In genomic region chr17:4864901-4865300, GRCm38 (mm10) we compare ENCODE assay signal across 16 mouse cellular contexts.
DNase-seq lines count a peak whose midpoint lies in the region; ATAC-seq lines count a peak whose summit lies in the region.
"Had no signal": no experiment of that assay in that cellular context is flagged by ENCODE, and none has a peak within 500 bp of the region (broad histone marks: within the 10 kb centered on the region; RNA-seq: fewer than 3 reads in every experiment).

No protein-coding gene starts in this region.

- H3K4me1 ChIP-seq in hindbrain, embryonic 14.5 days (replicated peaks; ENCODE audit: control insufficient read depth, insufficient read depth, low read length): peaks cover 13% of the 10 kb centered on the region
- peaks cover 12% of the 10 kb centered on the region for H3K4me1 ChIP-seq in hindbrain, embryonic 16.5 days (ENCODE audit: control insufficient read depth, insufficient read depth, low read depth, low read length)
- peaks cover 11% of the 10 kb centered on the region; the same call in 1 of the 2 replicates for H3K4me1 ChIP-seq in neural tube, embryonic 11.5 days (ENCODE audit: control insufficient read depth, insufficient read depth, low read length)
- peaks cover 23% of the 10 kb centered on the region for H3K4me1 ChIP-seq in neural tube, embryonic 13.5 days (replicated peaks)
- H3K4me1 ChIP-seq: liver, embryonic 12.5 days had no signal

- no peaks in the 10 kb centered on the region for H3K36me3 ChIP-seq in hindbrain, embryonic 14.5 days (replicated peaks; ENCODE audit: control insufficient read depth, insufficient read depth)
- H3K36me3 ChIP-seq in hindbrain, embryonic 16.5 days (ENCODE audit: control insufficient read depth, insufficient read depth, low read length): no peaks in the 10 kb centered on the region
- no peaks in the 10 kb centered on the region for H3K36me3 ChIP-seq in neural tube, embryonic 11.5 days (ENCODE audit: control insufficient read depth, insufficient read depth, low read length)
- no peaks in the 10 kb centered on the region for H3K36me3 ChIP-seq in neural tube, embryonic 13.5 days
- H3K36me3 ChIP-seq: liver, embryonic 12.5 days; lung, embryonic 15.5 days had no signal

- H3K9ac ChIP-seq in hindbrain, embryonic 14.5 days: 0 out of 2 replicates have a peak overlapping the region, but pooled peaks have one; percentile 29
- no peak overlapping the region for H3K9ac ChIP-seq in hindbrain, embryonic 16.5 days (ENCODE audit: low read depth, low read length)
- no peak overlapping the region for H3K9ac ChIP-seq in neural tube, embryonic 11.5 days (ENCODE audit: low read length)
- H3K9ac ChIP-seq in neural tube, embryonic 13.5 days: no peak overlapping the region
- H3K9ac ChIP-seq: liver, embryonic 12.5 days had no signal

- no peak for ATAC-seq in hindbrain, embryonic 14.5 days (ENCODE audit: low FRiP score)
- ATAC-seq in hindbrain, embryonic 16.5 days: no peak
- ATAC-seq in neural tube, embryonic 11.5 days (ENCODE audit: insufficient read depth, low FRiP score, low TSS enrichment): no peak
- ATAC-seq in neural tube, embryonic 13.5 days (ENCODE audit: low read depth): no peak
- no peak for ATAC-seq in inflammation-experienced regulatory T-cells, adult 6 months
- ATAC-seq in megakaryocyte-erythroid progenitor cell, adult 5-6 weeks (replicated peaks; ENCODE audit: low FRiP score, low TSS enrichment, poor library complexity, severe bottlenecking): no peak
- no peak for ATAC-seq in erythroid progenitor cell, adult 5-6 weeks (replicated peaks; ENCODE audit: low FRiP score, poor library complexity, severe bottlenecking)
- ATAC-seq: liver, embryonic 12.5 days; Patski had no signal

- H3K9me3 ChIP-seq in hindbrain, embryonic 14.5 days (ENCODE audit: control insufficient read depth, low read length): no peaks in the 10 kb centered on the region
- no peaks in the 10 kb centered on the region for H3K9me3 ChIP-seq in hindbrain, embryonic 16.5 days (ENCODE audit: control insufficient read depth, low read length)
- no peaks in the 10 kb centered on the region for H3K9me3 ChIP-seq in neural tube, embryonic 11.5 days (ENCODE audit: control insufficient read depth, low read length)
- H3K9me3 ChIP-seq in neural tube, embryonic 13.5 days: no peaks in the 10 kb centered on the region
- H3K9me3 ChIP-seq: liver, embryonic 12.5 days; lung, embryonic 15.5 days had no signal

- no peak overlapping the region for H3K4me2 ChIP-seq in hindbrain, embryonic 14.5 days (replicated peaks)
- no peak overlapping the region for H3K4me2 ChIP-seq in hindbrain, embryonic 16.5 days (ENCODE audit: low read length)
- H3K4me2 ChIP-seq in neural tube, embryonic 11.5 days (ENCODE audit: low read depth): no peak overlapping the region
- peak overlapping the region; percentile 48 for H3K4me2 ChIP-seq in neural tube, embryonic 13.5 days
- H3K4me2 ChIP-seq: heart, embryonic 11.5 days; liver, embryonic 12.5 days had no signal

- no peak overlapping the region for H3K4me3 ChIP-seq in hindbrain, embryonic 14.5 days (replicated peaks; ENCODE audit: low read length)
- no peak overlapping the region for H3K4me3 ChIP-seq in hindbrain, embryonic 16.5 days (ENCODE audit: low read length)
- H3K4me3 ChIP-seq in neural tube, embryonic 11.5 days (ENCODE audit: low read depth, low read length): no peak overlapping the region
- no peak overlapping the region for H3K4me3 ChIP-seq in neural tube, embryonic 13.5 days
- H3K4me3 ChIP-seq: liver, embryonic 12.5 days; myocyte had no signal

- 76% methylated on average over 10 of the region's 10 CpGs for WGBS in hindbrain, embryonic 14.5 days
- 82% methylated on average over 10 of the region's 10 CpGs for WGBS in hindbrain, embryonic 16.5 days
- 82% methylated on average over 10 of the region's 10 CpGs for WGBS in neural tube, embryonic 11.5 days
- 51% methylated on average over 10 of the region's 10 CpGs for whole genome bisulfite sequencing in neural tube, embryonic 13.5 days

- no peak for DNase-seq in hindbrain, embryonic 14.5 days (ENCODE audit: low spot score)
- DNase-seq in neural tube, embryonic 11.5 days (ENCODE audit: low spot score): no peak
- DNase-seq in neural tube, embryonic 10.5 days (ENCODE audit: extremely low spot score, low spot score): no peak
- DNase-seq: B cell, adult 2 months; gastrocnemius, postnatal 14 days; thymus, postnatal 4 days had no signal

- no peak overlapping the region; the same call in 1 of the 2 replicates for H3K27ac ChIP-seq in hindbrain, embryonic 14.5 days
- no peak overlapping the region for H3K27ac ChIP-seq in hindbrain, embryonic 16.5 days (ENCODE audit: low read depth, low read length)
- 0 out of 2 replicates have a peak overlapping the region, but pooled peaks have one; percentile 39 for H3K27ac ChIP-seq in neural tube, embryonic 11.5 days (ENCODE audit: low read depth, low read length)
- H3K27ac ChIP-seq in neural tube, embryonic 13.5 days (replicated peaks): 0 out of 2 replicates have a peak overlapping the region, but pooled peaks have one; percentile 50
- H3K27ac ChIP-seq: liver, embryonic 12.5 days had no signal

- H3K27me3 ChIP-seq in hindbrain, embryonic 14.5 days (ENCODE audit: control insufficient read depth, insufficient read depth, low read length): no peaks in the 10 kb centered on the region
- no peaks in the 10 kb centered on the region for H3K27me3 ChIP-seq in hindbrain, embryonic 16.5 days (replicated peaks; ENCODE audit: control insufficient read depth, insufficient read depth, low read length)
- H3K27me3 ChIP-seq in neural tube, embryonic 11.5 days (ENCODE audit: control insufficient read depth, insufficient read depth, low read length): no peaks in the 10 kb centered on the region
- no peaks in the 10 kb centered on the region for H3K27me3 ChIP-seq in neural tube, embryonic 13.5 days
- H3K27me3 ChIP-seq: lung, embryonic 15.5 days; Patski had no signal

Comparison
In these comparisons a context has a peak if more than half of its experiments do, and no peak if none do; other contexts are left out.
1. H3K27ac ChIP-seq: peak in neural tube, embryonic 11.5 days (single experiment) and neural tube, embryonic 13.5 days (single experiment); none in hindbrain, embryonic 14.5 days (single experiment) and hindbrain, embryonic 16.5 days (single experiment).